Mouse (Mus musculus) intestine, embryonic 14.5 days (tissue): ENCODE data around the gene Fam213a. TPM values are rescaled to one million over a fixed set of nuclear protein-coding genes. Genes with fewer than 3 reads are reported as not detected.

Source experiments
- ATAC-seq: fragments of 200-750 bp; cut with Nextera tagmentation; replicated peaks from 2 replicates; pipeline ENCODE4 v1.8.0; 2017; ENCODE audit warnings: low read depth, moderate number of reproducible peaks, moderate TSS enrichment, moderate library complexity; ENCODE audit not compliant: low FRiP score, low TSS enrichment
- DNase-seq: peaks from one replicate; pipeline ENCODE4 v3.0.0-alpha.2; 2018; ENCODE audit warnings: low spot score
- H3K27ac ChIP-seq: fragments of 300-500 bp; sonication (generic); 2 replicates; pipeline ENCODE4 v1.5.1; 2014; ENCODE audit warnings: low read depth, mild to moderate bottlenecking, control low read depth
- H3K27me3 ChIP-seq: fragments of 300-500 bp; sonication (generic); replicated peaks from 2 replicates; pipeline ENCODE4 v1.6.1; 2014; ENCODE audit warnings: low read length, control low read depth; ENCODE audit not compliant: control insufficient read depth, insufficient read depth
- H3K36me3 ChIP-seq: fragments of 300-500 bp; sonication (generic); 2 replicates; pipeline ENCODE4 v1.6.1; 2014; ENCODE audit warnings: low read length, control low read depth; ENCODE audit not compliant: control insufficient read depth, insufficient read depth
- H3K4me1 ChIP-seq: fragments of 300-500 bp; sonication (generic); replicated peaks from 2 replicates; pipeline ENCODE4 v1.6.1; 2014; ENCODE audit warnings: low read length, control low read depth, mixed read lengths; ENCODE audit not compliant: control insufficient read depth, insufficient read depth
- H3K4me2 ChIP-seq: fragments of 300-500 bp; sonication (generic); 2 replicates; pipeline ENCODE4 v1.6.1; 2014; ENCODE audit warnings: low read length
- H3K4me3 ChIP-seq: fragments of 300-500 bp; sonication (generic); 2 replicates; pipeline ENCODE4 v1.5.1; 2014; ENCODE audit warnings: low read depth, low read length, control low read depth, mixed read lengths
- H3K9ac ChIP-seq: fragments of 300-500 bp; sonication (generic); 2 replicates; pipeline ENCODE4 v1.6.1; 2014; ENCODE audit warnings: mild to moderate bottlenecking, low read length
- H3K9me3 ChIP-seq: fragments of 300-500 bp; sonication (generic); 2 replicates; pipeline ENCODE4 v1.6.1; 2016; ENCODE audit warnings: low read length, control low read depth; ENCODE audit not compliant: control insufficient read depth
- WGBS: fragments of 180-500 bp; shearing (Covaris S2); extraction: QIAGEN DNeasy Blood & Tissue Kit; methylation state at CpG from one replicate; pipeline ENCODE4 v1.1.7; 2014; 5-methylcytosine and 5-hydroxymethylcytosine counted together
- polyA plus RNA-seq: library from polyadenylated mRNA; unstranded; fragments of >200 nt; fragmentation: Nextera tagmentation; extraction: Ambion mirVana; gene quantifications from 2 replicates; pipeline ENCODE4 v1.2.1, GENCODE M21; 2014

Fam213a gene
- polyA plus RNA-seq, 1 experiment from 2014 or later: 46.3 TPM

GRCm38 (mm10) chr14:40962365-40963290 is 51.0 kb downstream of the Fam213a start:
- no peak for ATAC-seq
- no peak overlapping the region for H3K4me3 ChIP-seq

DNA sequence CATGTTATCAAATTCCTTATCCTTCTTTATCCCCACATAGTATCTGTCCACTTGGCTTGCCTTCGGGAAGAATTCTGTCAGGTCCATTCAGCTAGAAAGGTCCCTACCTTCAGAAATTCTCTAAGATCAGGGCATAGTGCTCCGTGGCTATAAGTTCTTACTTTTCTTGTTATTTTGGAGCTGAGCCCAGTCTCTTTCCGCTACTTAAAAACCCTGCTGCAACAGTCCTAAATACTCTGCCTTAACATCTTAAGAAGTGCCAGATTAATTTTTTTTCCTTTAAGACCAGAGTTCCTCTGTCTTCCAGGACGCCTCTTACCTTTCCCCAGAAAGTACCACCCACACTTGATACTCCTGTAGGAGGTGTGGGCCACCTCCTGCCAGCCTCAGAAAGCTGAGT is 53.4 kb downstream of the Fam213a start:
- Histone ChIP-seq H3K4me3 (no peak overlapping the region), H3K9me3 (no peaks in the 10 kb centered on the region), H3K9ac (no peak overlapping the region), H3K4me2 (no peak overlapping the region), H3K27ac (0 out of 2 replicates have a peak overlapping the region, but pooled peaks have one; percentile 43), H3K36me3 (no peaks in the 10 kb centered on the region), H3K27me3 (no peaks in the 10 kb centered on the region), H3K4me1 (peaks cover 70% of the 10 kb centered on the region)
- DNase-seq (no peak), ATAC-seq (no peak)
- 45% methylated on average over 4 of the region's 4 CpGs for WGBS

More at GRCm38 (mm10) chr14:40962365-40963290, 51.0 kb downstream of the Fam213a start:
- no peaks in the 10 kb centered on the region for H3K27me3 ChIP-seq
- 80% methylated on average over 11 of the region's 11 CpGs for WGBS
- no peak for DNase-seq
- no peaks in the 10 kb centered on the region for H3K36me3 ChIP-seq
- no peaks in the 10 kb centered on the region for H3K9me3 ChIP-seq
- no peak overlapping the region for H3K9ac ChIP-seq
- no peak overlapping the region for H3K27ac ChIP-seq
- peaks cover 50% of the 10 kb centered on the region for H3K4me1 ChIP-seq
- H3K4me2 ChIP-seq: no peak overlapping the region

DNA sequence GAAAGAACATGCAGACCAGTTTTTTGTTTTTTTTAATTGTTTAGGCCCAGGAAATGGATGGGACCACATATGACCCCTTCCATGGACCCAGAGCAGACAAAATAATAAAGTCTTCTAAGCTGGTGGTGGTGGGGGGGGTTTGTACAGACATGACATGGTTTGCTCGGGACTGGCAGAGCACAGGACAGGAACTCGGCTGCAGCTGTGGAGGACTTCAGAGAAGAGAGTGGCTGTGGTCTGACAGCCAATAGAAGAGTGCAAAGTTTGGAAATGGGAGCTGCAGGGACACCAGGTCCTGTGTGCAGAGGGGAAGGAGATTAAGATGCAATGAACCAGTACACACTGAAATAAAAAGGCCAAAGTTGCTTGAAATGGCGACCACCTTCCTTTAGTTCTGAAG is 54.0 kb downstream of the Fam213a start:
- Histone ChIP-seq H3K4me2 (no peak overlapping the region), H3K36me3 (no peaks in the 10 kb centered on the region), H3K4me3 (no peak overlapping the region), H3K4me1 (peaks cover 69% of the 10 kb centered on the region), H3K27ac (peak overlapping the region; percentile 74; the same call in 1 of the 2 replicates), H3K9ac (no peak overlapping the region), H3K9me3 (no peaks in the 10 kb centered on the region), H3K27me3 (no peaks in the 10 kb centered on the region)
- 51% methylated on average over 3 of the region's 3 CpGs for WGBS
- no peak for ATAC-seq
- no peak for DNase-seq

- WGBS: 52% methylated on average over 2 of the region's 2 CpGs
- Histone ChIP-seq H3K4me2 (0 out of 2 replicates have a peak overlapping the region, but pooled peaks have one; percentile 4), H3K4me3 (no peak overlapping the region), H3K36me3 (no peaks in the 10 kb centered on the region), H3K9ac (no peak overlapping the region), H3K9me3 (no peaks in the 10 kb centered on the region), H3K27ac (peak overlapping the region; percentile 74), H3K27me3 (no peaks in the 10 kb centered on the region), H3K4me1 (peaks cover 70% of the 10 kb centered on the region)
- DNase-seq (no peak), ATAC-seq (no peak)
These were observed 54.6 kb downstream of the Fam213a start for GRCm38 (mm10) chr14:40958986-40959381.

DNA sequence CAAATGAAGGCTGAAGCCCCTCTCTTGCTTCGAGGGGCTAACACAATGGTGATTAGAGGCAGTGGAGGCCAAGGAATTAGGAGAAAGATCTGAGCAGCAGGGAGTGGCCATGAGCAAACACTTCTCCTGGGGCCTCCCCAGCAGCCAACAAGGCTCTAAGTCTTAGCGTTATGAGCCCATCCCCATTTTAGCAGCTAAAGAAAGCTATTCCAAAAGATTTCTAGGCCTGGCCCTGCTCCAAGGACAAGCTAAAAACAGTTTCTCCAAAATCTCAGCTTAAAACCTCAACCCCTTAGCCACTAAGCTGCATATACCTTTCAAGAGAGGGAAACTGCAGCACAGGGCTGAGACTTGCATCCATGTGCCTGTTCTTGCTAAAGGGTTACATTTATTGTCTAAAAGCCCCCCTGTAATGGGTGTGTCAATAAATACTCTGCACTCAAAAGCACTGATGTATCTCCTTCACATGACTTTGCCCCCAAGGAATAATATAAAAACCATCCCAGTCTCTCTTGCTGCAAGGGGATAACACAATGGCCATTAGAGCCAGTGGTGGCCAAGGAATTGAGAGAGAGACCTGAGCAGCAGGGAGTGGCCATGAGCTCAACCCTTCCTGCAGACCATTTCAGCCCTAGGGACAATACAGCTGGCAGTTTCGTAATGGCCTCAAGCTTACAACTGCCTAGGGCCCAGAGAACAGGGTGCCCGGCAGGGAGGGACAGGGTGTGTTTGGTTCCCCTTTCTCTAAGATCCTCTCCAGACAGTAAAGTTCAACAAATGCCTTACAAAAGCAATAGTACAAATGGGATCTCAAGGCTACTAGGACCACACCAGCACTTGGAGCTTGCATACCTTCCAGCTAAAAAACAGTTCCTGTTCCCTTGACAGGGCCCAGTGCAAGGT is 55.3 kb downstream of the Fam213a start:
- H3K4me3 ChIP-seq: no peak overlapping the region
- H3K27me3 ChIP-seq: no peaks in the 10 kb centered on the region
- H3K27ac ChIP-seq: peak overlapping the region; percentile 74
- ATAC-seq (no peak), DNase-seq (no peak)
- H3K9me3 ChIP-seq: no peaks in the 10 kb centered on the region
- H3K9ac ChIP-seq: no peak overlapping the region
- WGBS: 36% methylated on average over 4 of the region's 4 CpGs
- H3K4me2 ChIP-seq: peak overlapping the region; percentile 18; the same call in 1 of the 2 replicates
- H3K4me1 ChIP-seq: peaks cover 74% of the 10 kb centered on the region
- H3K36me3 ChIP-seq: no peaks in the 10 kb centered on the region

- ATAC-seq (no peak), DNase-seq (no peak)
- Histone ChIP-seq H3K4me1 (peaks cover 71% of the 10 kb centered on the region), H3K9me3 (no peaks in the 10 kb centered on the region), H3K27ac (peak overlapping the region; percentile 74), H3K27me3 (no peaks in the 10 kb centered on the region), H3K4me2 (peak overlapping the region; percentile 18; the same call in 1 of the 2 replicates), H3K36me3 (no peaks in the 10 kb centered on the region), H3K4me3 (no peak overlapping the region), H3K9ac (no peak overlapping the region)
- 46% methylated on average over 3 of the region's 3 CpGs for WGBS
These were observed 56.0 kb downstream of the Fam213a start for GRCm38 (mm10) chr14:40957607-40958006.

- ATAC-seq (peak; percentile 83), DNase-seq (peak; percentile 64)
- Histone ChIP-seq H3K4me1 (peaks cover 67% of the 10 kb centered on the region), H3K9ac (no peak overlapping the region; the same call in 1 of the 2 replicates), H3K4me2 (no peak overlapping the region), H3K27me3 (no peaks in the 10 kb centered on the region), H3K4me3 (no peak overlapping the region), H3K9me3 (no peaks in the 10 kb centered on the region), H3K27ac (peak overlapping the region; percentile 73), H3K36me3 (no peaks in the 10 kb centered on the region)
- WGBS: 39% methylated on average over 13 of the region's 13 CpGs
These were observed 57.1 kb downstream of the Fam213a start for GRCm38 (mm10) chr14:40956252-40957146.
